Mouse (Mus musculus) megakaryocyte, embryonic 14.5 days (primary cell): Measurements from ENCODE around the gene Fgfr2. TPM values are rescaled to one million over a fixed set of nuclear protein-coding genes. Genes with fewer than 3 reads are reported as not detected.

Source experiments
- H3K27me3 ChIP-seq: replicated peaks from 2 replicates; pipeline ENCODE3; 2012; ENCODE audit warnings: inconsistent platforms
- H3K36me3 ChIP-seq: replicated peaks from 2 replicates; pipeline ENCODE3; 2012; ENCODE audit warnings: low read length, inconsistent platforms, mixed read lengths
- H3K4me1 ChIP-seq: 2 replicates; pipeline ENCODE4 v1.6.1; 2012; ENCODE audit warnings: inconsistent platforms
- H3K4me3 ChIP-seq: replicated peaks from 2 replicates; pipeline ENCODE3; 2012; ENCODE audit warnings: moderate library complexity, mild to moderate bottlenecking, inconsistent platforms
- H3K9me3 ChIP-seq: 2 replicates; pipeline ENCODE4 v1.6.1; 2012; ENCODE audit warnings: inconsistent platforms
- FLI1 ChIP-seq: IDR thresholded peaks from 2 replicates; pipeline ENCODE4 v1.6.1; 2012; ENCODE audit warnings: low read length, inconsistent platforms, mixed read lengths
- GATA1 ChIP-seq: IDR thresholded peaks from 3 replicates; pipeline ENCODE4 v1.6.1; 2012; ENCODE audit warnings: mixed read lengths, low read length, inconsistent platforms, borderline replicate concordance
- polyA plus RNA-seq: library from polyadenylated mRNA; stranded (reverse); fragments of >175 nt; gene quantifications from 2 replicates; pipeline ENCODE4 v1.2.3, GENCODE M21; 2012; ENCODE audit warnings: low replicate concordance; ENCODE audit not compliant: insufficient read depth

The Fgfr2 gene
- polyA plus RNA-seq, 1 experiment: 0.45 TPM

- H3K9me3 ChIP-seq: no peaks in the 10 kb centered on the region
- H3K36me3 ChIP-seq: no peaks in the 10 kb centered on the region
- no peak overlapping the region for H3K4me3 ChIP-seq
These were observed 2337.1 kb downstream of the Fgfr2 start for GRCm38 (mm10) chr7:130785923-130786575.

DNA sequence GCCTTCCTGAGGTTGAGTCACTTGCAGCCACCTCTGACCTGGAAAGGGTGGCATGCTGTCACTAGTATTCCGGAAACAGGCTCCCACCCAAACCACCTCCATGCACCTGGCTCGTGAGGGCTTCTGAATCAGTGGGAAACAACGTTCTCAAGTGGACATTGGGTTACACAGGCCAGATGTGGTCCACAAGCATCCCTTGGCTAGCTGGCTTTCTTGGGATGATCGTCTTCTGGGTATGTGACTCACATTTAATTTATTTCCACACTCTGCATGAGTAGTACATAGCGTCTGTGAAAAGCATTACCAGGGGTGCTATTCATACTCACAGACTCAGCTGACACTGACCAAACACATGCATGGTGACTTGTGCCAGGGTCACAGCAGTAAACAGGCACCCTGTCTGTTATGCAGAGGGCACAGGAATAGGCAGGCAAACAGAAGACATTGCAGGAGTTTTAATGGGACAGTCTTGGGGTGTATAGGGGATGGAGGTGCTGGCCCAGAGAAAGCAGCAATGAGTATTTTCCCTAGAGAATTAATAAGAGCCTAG lies 2340.6 kb downstream of the Fgfr2 start:
- H3K36me3 ChIP-seq: no peaks in the 10 kb centered on the region
- no peaks in the 10 kb centered on the region for H3K4me1 ChIP-seq
- no peak overlapping the region for H3K4me3 ChIP-seq
- TF ChIP-seq FLI1 (no peak), GATA1 (no peak)
- no peaks in the 10 kb centered on the region for H3K9me3 ChIP-seq
- H3K27me3 ChIP-seq: peaks cover 27% of the 10 kb centered on the region

More at GRCm38 (mm10) chr7:130785923-130786575, 2337.1 kb downstream of the Fgfr2 start:
- H3K4me1 ChIP-seq: no peaks in the 10 kb centered on the region
- peaks cover 28% of the 10 kb centered on the region for H3K27me3 ChIP-seq
- TF ChIP-seq GATA1 (no peak), FLI1 (no peak)

- TF ChIP-seq FLI1: no peak
- no peak for TF ChIP-seq GATA1
- Histone ChIP-seq H3K4me3 (no peak overlapping the region), H3K9me3 (no peaks in the 10 kb centered on the region), H3K4me1 (no peaks in the 10 kb centered on the region), H3K36me3 (no peaks in the 10 kb centered on the region), H3K27me3 (peaks cover 19% of the 10 kb centered on the region)
These were observed 2342.2 kb downstream of the Fgfr2 start for GRCm38 (mm10) chr7:130780866-130781419.

DNA sequence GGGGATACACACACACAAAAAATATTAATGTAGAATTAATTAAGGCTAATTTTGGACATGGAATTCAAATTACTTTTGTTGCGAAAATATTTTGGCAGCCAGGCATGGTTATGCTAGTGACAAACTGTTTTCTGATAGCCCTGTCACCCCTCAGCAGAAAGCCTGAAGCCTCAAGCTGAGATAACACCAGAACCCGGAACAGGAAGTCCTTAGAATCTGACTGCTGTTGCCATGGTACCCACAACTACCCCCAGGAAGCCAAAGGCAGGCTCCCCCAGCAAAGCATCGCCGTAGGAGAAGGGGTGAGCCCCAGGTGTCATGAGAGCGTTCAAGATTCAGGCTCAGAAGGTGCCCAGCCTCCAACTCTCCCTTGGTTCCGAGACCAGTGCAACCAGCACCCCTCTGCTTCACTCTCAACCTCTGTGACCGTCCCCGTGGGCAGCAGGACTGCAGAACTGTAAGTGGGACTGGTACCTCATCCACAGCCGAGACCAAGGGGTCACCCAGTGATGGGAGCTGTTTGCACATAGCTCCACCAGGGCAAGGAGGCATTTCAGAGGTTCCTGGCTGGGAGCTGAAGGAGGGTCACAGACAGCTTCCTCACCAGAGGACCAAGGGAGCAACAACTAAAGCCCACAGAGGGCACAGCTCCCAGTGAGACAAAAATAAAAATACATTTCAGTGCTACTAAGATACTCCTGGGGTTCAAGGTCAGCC lies 2349.1 kb downstream of the Fgfr2 start, which contains the start of gene Btbd16:
Btbd16 (plus strand) TSS at position 156 of the 717 bp plus-strand sequence.
- Histone ChIP-seq H3K36me3 (no peaks in the 10 kb centered on the region), H3K9me3 (no peaks in the 10 kb centered on the region), H3K27me3 (peaks cover 10% of the 10 kb centered on the region), H3K4me1 (peaks cover 10% of the 10 kb centered on the region), H3K4me3 (no peak within 1 kb of the TSS)
- TF ChIP-seq GATA1: no peak

GRCm38 (mm10) chr7:130773171-130773830 lies 2349.8 kb downstream of the Fgfr2 start:
- Histone ChIP-seq H3K36me3 (no peaks in the 10 kb centered on the region), H3K9me3 (no peaks in the 10 kb centered on the region), H3K4me3 (no peak overlapping the region), H3K27me3 (peaks cover 10% of the 10 kb centered on the region), H3K4me1 (peaks cover 10% of the 10 kb centered on the region)
- TF ChIP-seq GATA1 (no peak), FLI1 (no peak)

DNA sequence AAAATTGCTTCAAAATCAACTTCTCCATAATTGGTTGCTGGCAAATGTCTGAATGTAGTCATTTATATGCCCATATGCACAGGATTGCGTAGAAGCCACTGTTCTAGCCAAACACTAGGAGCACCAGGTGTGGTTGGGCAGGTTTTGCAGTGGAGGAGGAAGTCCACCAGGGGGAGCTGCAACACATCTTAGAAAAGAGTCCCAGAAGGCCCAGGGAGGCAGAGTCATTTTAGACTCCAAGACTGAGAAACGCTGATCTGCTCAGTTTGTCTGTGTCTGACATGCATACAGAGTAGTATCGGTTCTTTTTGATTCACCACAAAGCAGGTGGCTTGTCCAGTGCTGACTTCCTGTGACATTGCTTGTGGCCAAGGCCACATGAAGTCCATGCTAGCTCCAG lies 2352.4 kb downstream of the Fgfr2 start:
- Histone ChIP-seq H3K4me3 (no peak overlapping the region), H3K27me3 (peaks cover 15% of the 10 kb centered on the region), H3K9me3 (no peaks in the 10 kb centered on the region), H3K36me3 (no peaks in the 10 kb centered on the region), H3K4me1 (peaks cover 10% of the 10 kb centered on the region)
- TF ChIP-seq GATA1: no peak
- no peak for TF ChIP-seq FLI1

GRCm38 (mm10) chr7:130768151-130768550 lies 2355.0 kb downstream of the Fgfr2 start:
- Histone ChIP-seq H3K36me3 (no peaks in the 10 kb centered on the region), H3K4me3 (no peak overlapping the region), H3K4me1 (no peaks in the 10 kb centered on the region), H3K27me3 (peaks cover 10% of the 10 kb centered on the region), H3K9me3 (no peaks in the 10 kb centered on the region)
- no peak for TF ChIP-seq FLI1
- no peak for TF ChIP-seq GATA1

DNA sequence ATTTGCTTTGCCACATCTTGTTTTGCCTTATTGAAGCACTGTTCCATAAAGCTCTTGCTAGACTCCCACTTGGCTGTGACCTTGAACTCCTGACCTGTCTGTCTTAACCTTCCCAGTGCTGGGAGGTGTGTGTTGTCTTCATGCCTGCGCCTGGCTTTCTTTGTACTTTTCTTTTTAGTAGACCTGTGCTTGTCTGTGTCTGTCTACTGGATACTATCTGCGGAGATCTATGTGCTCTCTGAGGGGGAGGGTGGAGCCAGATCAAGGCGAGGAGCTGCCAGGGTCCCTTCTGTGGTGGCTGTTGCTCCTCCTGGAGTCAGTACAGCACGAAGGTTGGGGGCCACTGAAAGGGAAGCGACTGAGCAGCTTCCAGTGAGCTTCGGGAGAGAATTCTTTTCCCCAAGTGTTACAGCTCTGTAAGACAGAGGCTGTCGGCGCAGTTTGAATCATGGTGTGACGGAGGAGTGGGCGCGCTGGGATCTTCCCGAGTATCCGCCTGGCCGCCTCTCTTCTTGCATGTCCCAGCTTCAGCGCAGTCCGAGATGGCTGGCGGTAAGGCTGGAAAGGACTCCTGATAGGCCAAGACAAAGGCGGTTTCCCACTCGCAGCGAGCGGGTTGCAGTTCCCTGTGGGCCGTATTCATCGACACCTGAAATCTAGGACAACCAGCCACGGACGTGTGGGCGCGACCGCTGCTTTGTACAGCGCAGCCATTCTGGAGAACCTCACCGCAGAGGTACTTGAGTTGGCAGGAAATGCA lies 2356.6 kb downstream of the Fgfr2 start:
- no peaks in the 10 kb centered on the region for H3K9me3 ChIP-seq
- TF ChIP-seq GATA1 (no peak), FLI1 (no peak)

GRCm38 (mm10) chr7:130764160-130764559 lies 2359.0 kb downstream of the Fgfr2 start:
- Histone ChIP-seq H3K27me3 (peaks cover 5% of the 10 kb centered on the region), H3K9me3 (no peaks in the 10 kb centered on the region), H3K4me3 (no peak overlapping the region), H3K4me1 (peaks cover 6% of the 10 kb centered on the region; the same call in 1 of the 2 replicates), H3K36me3 (no peaks in the 10 kb centered on the region)
- TF ChIP-seq GATA1 (no peak), FLI1 (no peak)

More for the DNA sequence above, 2356.6 kb downstream of the Fgfr2 start:
- Histone ChIP-seq H3K4me3 (no peak overlapping the region), H3K36me3 (no peaks in the 10 kb centered on the region), H3K4me1 (peaks cover 6% of the 10 kb centered on the region; the same call in 1 of the 2 replicates), H3K27me3 (peaks cover 5% of the 10 kb centered on the region)
